Mouse (Mus musculus) forebrain, embryonic 14.5 days (tissue): Measurements from ENCODE around the gene Zfp410. TPM values are rescaled to one million over a fixed set of nuclear protein-coding genes. Genes with fewer than 3 reads are reported as not detected.

Experiments
- ATAC-seq: fragments of 200-750 bp; cut with Nextera tagmentation; 2 replicates; pipeline ENCODE4 v1.8.0; 2017; ENCODE audit warnings: mild to moderate bottlenecking, moderate library complexity
- DNase-seq: peaks from one replicate; pipeline ENCODE4 v3.0.0-alpha.2; 2015; ENCODE audit warnings: low spot score
- H3K27ac ChIP-seq: fragments of 300-500 bp; sonication (generic); 2 replicates; pipeline ENCODE4 v1.5.1; 2014; ENCODE audit warnings: low read depth, mild to moderate bottlenecking, control low read depth, low read length, moderate library complexity
- H3K27me3 ChIP-seq: fragments of 300-500 bp; sonication (generic); replicated peaks from 2 replicates; pipeline ENCODE4 v1.6.1; 2014; ENCODE audit warnings: low read length, control low read depth, mixed read lengths; ENCODE audit not compliant: control insufficient read depth, insufficient read depth
- H3K36me3 ChIP-seq: fragments of 300-500 bp; sonication (generic); 2 replicates; pipeline ENCODE4 v1.6.1; 2014; ENCODE audit warnings: low read length, control low read depth; ENCODE audit not compliant: control insufficient read depth, insufficient read depth
- H3K4me1 ChIP-seq: fragments of 300-500 bp; sonication (generic); 2 replicates; pipeline ENCODE4 v1.6.1; 2014; ENCODE audit warnings: antibody characterized with exemption, low read length, control low read depth; ENCODE audit not compliant: control insufficient read depth, insufficient read depth
- H3K4me2 ChIP-seq: fragments of 300-500 bp; sonication (generic); 2 replicates; pipeline ENCODE4 v1.6.1; 2014; ENCODE audit warnings: mild to moderate bottlenecking, control low read depth, low read length
- H3K4me3 ChIP-seq: fragments of 300-500 bp; sonication (generic); 2 replicates; pipeline ENCODE4 v1.5.1; 2014; ENCODE audit warnings: low read depth, low read length, control low read depth
- H3K9ac ChIP-seq: fragments of 300-500 bp; sonication (generic); 2 replicates; pipeline ENCODE4 v1.6.1; 2014; ENCODE audit warnings: mild to moderate bottlenecking, low read length, control low read depth, moderate library complexity
- H3K9me3 ChIP-seq: fragments of 300-500 bp; sonication (generic); replicated peaks from 2 replicates; pipeline ENCODE4 v1.6.1; 2016; ENCODE audit warnings: low read length, control low read depth, mixed read lengths; ENCODE audit not compliant: control insufficient read depth
- WGBS: fragments of 180-500 bp; shearing (Covaris S2); extraction: QIAGEN DNeasy Blood & Tissue Kit; methylation state at CpG from one replicate; pipeline ENCODE4 v1.1.7; 2014; 5-methylcytosine and 5-hydroxymethylcytosine counted together
- polyA plus RNA-seq: library from polyadenylated mRNA; unstranded; fragments of >200 nt; fragmentation: Nextera tagmentation; extraction: Ambion mirVana; gene quantifications from 2 replicates; pipeline ENCODE4 v1.2.1, GENCODE M21; 2014

Gene Zfp410
- polyA plus RNA-seq, 1 experiment from 2014 or later, result 89.6 TPM

DNA sequence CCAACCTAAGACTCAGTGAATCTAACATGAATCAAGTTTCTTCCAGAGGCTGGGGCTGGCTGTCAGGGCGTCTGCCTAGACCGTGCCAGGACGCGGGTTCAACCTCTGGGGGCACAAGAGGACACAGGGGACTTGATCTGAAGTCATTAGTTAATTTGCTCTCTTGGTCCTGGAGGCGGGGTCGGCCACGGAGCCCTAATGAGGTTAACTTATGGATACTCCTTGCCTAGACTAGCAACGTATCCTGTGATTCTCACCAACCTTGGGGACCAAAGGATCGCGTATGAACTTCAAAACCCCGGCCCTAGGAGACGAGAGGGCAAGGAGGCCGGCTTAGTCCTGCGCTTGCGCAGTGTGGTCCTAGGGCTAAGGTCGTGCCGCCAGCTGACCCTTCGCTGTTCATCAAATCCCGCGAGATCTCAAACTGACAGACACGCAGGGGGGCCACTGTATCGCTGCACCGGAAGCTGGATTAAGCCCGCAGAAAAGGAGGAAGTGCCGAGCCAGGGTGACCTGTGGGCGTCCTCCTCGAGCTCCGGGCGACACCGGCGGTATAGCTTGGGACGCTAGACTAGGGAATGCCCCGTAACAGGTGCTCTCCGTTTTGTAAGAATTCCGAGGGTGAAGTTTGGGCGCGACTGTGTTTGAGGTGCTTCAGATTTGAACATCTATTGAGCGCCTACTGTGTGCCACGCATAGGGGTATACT, 31.6 kb upstream of the Zfp410 start, which contains the start of gene Ptgr2:
Gene Ptgr2, plus strand, starts transcription at position 348 of the 708 bp plus-strand sequence.
- ATAC-seq (peak; percentile 95), DNase-seq (peak; percentile 94)
- Histone ChIP-seq H3K4me2 (peak within 1 kb of the TSS; percentile 68), H3K4me1 (peaks cover 9% of the 10 kb centered on the region), H3K9me3 (no peaks in the 10 kb centered on the region), H3K36me3 (no peaks in the 10 kb centered on the region), H3K4me3 (peak within 1 kb of the TSS; percentile 45), H3K9ac (peak within 1 kb of the TSS; percentile 55), H3K27me3 (no peaks in the 10 kb centered on the region), H3K27ac (no peak within 1 kb of the TSS)
- under 1% methylated on average over 39 of the region's 39 CpGs for WGBS

DNA sequence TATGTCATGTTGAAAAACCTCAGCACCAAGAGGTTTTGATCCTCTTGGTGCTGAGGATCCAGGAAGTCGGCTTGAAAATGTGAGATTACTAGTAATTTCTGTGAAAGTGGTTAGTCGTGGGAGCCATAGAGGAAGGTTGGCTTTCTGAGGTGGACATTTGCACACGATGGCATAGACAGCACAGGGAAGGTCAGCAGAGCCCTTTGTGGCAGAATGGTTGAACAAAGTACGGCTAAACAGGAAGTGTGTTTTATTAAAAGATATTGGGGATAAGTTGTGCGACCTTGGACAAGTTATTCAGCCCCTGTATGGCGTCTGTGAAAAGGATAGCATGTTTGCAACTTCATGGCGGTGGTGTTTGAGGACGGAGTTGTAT, 31.1 kb upstream of the Zfp410 start:
- 38% methylated on average over 8 of the region's 8 CpGs for WGBS

DNA sequence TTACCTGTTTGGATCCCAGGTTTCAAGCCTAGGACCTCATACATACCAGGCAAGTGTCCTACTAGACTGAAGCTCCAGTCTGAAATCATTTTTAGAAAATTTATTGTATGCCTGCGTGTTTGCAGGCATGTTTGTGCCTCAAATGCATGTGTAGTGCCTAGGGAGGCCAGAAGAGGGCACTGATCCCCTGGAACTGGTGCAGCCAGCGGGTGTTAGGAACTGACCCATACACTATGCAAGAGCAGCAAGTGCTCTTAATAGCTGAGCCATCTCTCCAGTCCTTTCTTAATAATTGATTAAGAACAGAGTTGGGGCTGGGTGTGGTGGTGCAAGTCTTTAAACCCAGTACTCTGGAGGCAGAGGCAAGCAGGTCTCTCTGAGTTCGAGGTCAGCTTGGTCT, 28.2 kb upstream of the Zfp410 start:
- Histone ChIP-seq H3K4me1 (peaks cover 9% of the 10 kb centered on the region), H3K4me3 (no peak overlapping the region), H3K9ac (no peak overlapping the region), H3K36me3 (peaks cover under 1% of the 10 kb centered on the region; the same call in 1 of the 2 replicates), H3K9me3 (no peaks in the 10 kb centered on the region), H3K4me2 (no peak overlapping the region), H3K27ac (no peak overlapping the region), H3K27me3 (no peaks in the 10 kb centered on the region)
- DNase-seq (no peak), ATAC-seq (no peak)
- 55% methylated on average over 3 of the region's 3 CpGs for WGBS

More for the DNA sequence above, 31.1 kb upstream of the Zfp410 start:
- peak overlapping the region; percentile 68 for H3K4me2 ChIP-seq
- 0 out of 2 replicates have a peak, but pooled peaks have one; percentile 5 for ATAC-seq
- no peaks in the 10 kb centered on the region for H3K27me3 ChIP-seq
- peak overlapping the region; percentile 55 for H3K9ac ChIP-seq
- no peaks in the 10 kb centered on the region for H3K9me3 ChIP-seq
- peaks cover 9% of the 10 kb centered on the region for H3K4me1 ChIP-seq
- peak overlapping the region; percentile 45 for H3K4me3 ChIP-seq
- no peak overlapping the region for H3K27ac ChIP-seq
- no peak for DNase-seq
- H3K36me3 ChIP-seq, result no peaks in the 10 kb centered on the region

DNA sequence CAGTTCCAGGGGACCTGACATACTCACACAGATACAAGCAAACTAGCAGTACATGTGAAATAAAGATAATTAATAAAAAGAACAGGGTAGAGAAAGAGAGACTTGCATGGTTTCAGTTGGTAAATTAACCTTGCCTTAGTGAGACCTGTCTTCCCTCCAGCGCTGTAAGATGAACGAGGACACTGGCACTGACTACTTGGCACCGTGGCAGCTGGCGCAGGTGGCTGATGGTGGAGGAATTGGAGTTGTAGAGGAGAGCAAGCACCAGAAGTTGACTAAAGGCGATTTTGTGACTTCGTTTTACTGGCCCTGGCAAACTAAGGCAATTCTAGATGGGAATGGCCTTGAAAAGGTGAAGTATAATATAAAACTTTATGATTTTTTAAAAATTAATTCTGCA, 18.8 kb upstream of the Zfp410 start:
- Histone ChIP-seq H3K9me3 (no peaks in the 10 kb centered on the region), H3K27ac (no peak overlapping the region), H3K4me3 (no peak overlapping the region), H3K36me3 (peaks cover 20% of the 10 kb centered on the region; the same call in 1 of the 2 replicates), H3K9ac (no peak overlapping the region), H3K4me2 (no peak overlapping the region), H3K4me1 (no peaks in the 10 kb centered on the region), H3K27me3 (no peaks in the 10 kb centered on the region)
- DNase-seq, result no peak
- ATAC-seq, result no peak
- 92% methylated on average over 6 of the region's 6 CpGs for WGBS

DNA sequence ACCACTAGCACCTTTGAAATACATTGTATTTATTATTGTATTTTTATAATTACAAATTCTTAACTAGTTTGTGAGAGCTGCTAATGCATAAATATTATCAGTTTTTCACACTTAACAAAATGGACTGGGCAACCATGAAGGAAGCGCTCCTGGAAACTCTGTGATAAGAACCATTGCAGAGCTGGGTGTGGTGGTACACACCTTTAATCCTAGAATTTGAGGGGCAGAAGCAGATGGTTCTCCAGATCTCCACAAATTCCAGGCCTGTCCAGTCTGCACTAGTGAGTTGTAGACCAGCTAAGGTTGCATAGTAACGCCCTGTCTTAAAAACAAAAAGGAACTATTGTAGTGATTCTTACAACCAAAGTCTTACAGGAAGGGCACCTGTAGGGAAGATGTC, 17.4 kb upstream of the Zfp410 start:
- Histone ChIP-seq H3K4me1 (no peaks in the 10 kb centered on the region), H3K27ac (no peak overlapping the region), H3K27me3 (no peaks in the 10 kb centered on the region), H3K9ac (no peak overlapping the region), H3K9me3 (no peaks in the 10 kb centered on the region), H3K4me3 (no peak overlapping the region), H3K36me3 (peaks cover 15% of the 10 kb centered on the region; the same call in 1 of the 2 replicates), H3K4me2 (no peak overlapping the region)
- 99% methylated on average over 2 of the region's 2 CpGs for WGBS
- no peak for DNase-seq
- ATAC-seq, result no peak

DNA sequence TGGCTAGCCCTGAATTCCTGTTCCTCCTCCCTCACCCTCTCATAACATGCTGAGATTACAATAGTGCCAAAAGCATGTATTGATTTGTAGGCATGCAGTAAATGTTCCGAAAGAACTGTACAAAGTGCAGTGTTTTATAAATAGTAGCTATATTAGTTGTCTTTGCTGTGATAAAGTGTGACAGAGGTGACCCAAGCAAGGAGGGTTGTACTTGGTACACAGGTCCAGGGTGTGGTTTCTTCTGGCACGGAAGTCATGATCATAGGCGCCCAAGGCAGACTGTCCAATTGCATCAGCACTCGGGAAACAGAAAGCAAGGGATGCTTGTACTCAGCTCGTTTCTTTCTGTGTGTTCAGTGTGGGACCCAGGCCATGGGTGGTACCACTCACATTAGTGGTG, 12.6 kb upstream of the Zfp410 start:
- 91% methylated on average over 5 of the region's 5 CpGs for WGBS
- Histone ChIP-seq H3K9me3 (no peaks in the 10 kb centered on the region), H3K4me1 (no peaks in the 10 kb centered on the region)

DNA sequence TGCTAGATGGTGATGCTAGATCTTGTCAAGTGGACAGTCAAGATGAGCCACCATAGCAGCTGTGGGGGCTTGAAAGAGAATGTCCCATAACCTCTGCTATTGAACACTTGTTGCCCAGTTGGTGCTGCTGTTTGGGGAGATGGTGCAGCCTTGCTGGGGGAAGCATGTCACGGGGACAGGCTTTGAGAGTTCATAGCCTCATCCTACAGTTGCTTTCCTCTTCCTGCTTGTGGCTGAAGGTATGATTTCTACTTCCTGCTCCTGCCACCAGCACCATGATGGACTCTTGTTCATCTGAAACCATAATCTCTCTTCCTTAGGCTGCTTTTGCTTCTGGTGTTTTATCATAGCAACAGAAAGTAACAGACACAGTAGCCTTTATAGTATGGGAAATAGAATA, 12.1 kb upstream of the Zfp410 start:
- H3K27me3 ChIP-seq, result no peaks in the 10 kb centered on the region
- DNase-seq, result no peak

More for the DNA sequence above, 12.6 kb upstream of the Zfp410 start:
- no peak for ATAC-seq
- Histone ChIP-seq H3K4me3 (no peak overlapping the region), H3K9ac (no peak overlapping the region), H3K27ac (no peak overlapping the region), H3K4me2 (no peak overlapping the region), H3K36me3 (0 out of 2 replicates have a peak, but pooled peaks cover 12% of the 10 kb centered on the region), H3K27me3 (no peaks in the 10 kb centered on the region)
- no peak for DNase-seq

DNA sequence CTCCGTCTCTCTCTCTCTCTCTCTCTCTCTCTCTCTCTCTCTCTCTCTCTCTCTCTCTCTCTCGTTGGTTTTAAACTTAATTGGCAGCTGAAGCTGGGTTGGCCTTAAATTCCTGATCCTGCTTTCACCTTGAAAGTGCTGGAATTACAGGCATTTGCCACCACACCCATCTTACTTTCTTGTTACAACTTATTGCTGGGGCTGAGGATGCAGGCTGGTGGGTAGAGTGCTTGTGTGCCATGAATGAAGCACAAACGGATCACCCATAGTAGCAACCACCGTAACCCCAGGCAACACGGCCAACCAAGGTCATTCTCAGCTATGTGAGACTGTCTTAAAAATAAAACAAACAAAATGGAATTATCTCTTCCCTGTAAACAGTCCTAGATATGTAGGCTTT, 5.3 kb upstream of the Zfp410 start:
- Histone ChIP-seq H3K36me3 (0 out of 2 replicates have a peak, but pooled peaks cover 4% of the 10 kb centered on the region), H3K4me2 (no peak overlapping the region), H3K9me3 (no peaks in the 10 kb centered on the region), H3K9ac (no peak overlapping the region), H3K27ac (no peak overlapping the region), H3K4me1 (0 out of 2 replicates have a peak, but pooled peaks cover 6% of the 10 kb centered on the region), H3K27me3 (no peaks in the 10 kb centered on the region), H3K4me3 (no peak overlapping the region)
- ATAC-seq, result no peak
- no peak for DNase-seq
- 87% methylated on average over 3 of the region's 5 CpGs for WGBS

More for the DNA sequence above, 12.1 kb upstream of the Zfp410 start:
- Histone ChIP-seq H3K4me1 (no peaks in the 10 kb centered on the region), H3K4me2 (no peak overlapping the region), H3K4me3 (no peak overlapping the region), H3K36me3 (0 out of 2 replicates have a peak, but pooled peaks cover 12% of the 10 kb centered on the region), H3K27ac (no peak overlapping the region), H3K9me3 (no peaks in the 10 kb centered on the region), H3K9ac (no peak overlapping the region)
- no peak for ATAC-seq
- WGBS, result 79% methylated on average over 1 of the region's 1 CpGs

DNA sequence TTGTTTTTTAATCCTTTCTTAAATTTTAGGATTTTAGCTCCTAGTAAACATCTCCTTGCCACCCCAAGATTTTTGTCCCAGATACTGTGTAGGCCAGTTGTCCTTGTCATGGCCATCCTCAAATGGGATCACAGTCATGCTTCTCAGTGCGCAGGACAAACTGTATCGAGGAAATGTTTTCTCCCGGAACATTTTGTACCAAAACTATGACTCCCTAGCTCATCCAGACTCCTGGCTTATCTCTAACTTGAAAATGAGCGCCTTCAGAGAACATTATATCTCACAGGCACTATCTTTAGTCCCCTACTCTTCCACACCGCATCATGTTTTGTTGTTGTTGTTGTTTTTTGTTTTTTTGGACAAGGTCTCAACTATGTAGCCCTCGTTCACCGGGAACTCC, 646 bp upstream of the Zfp410 start:
- peak overlapping the region; percentile 98 for H3K4me3 ChIP-seq
- WGBS, result 46% methylated on average over 7 of the region's 7 CpGs
- no peaks in the 10 kb centered on the region for H3K9me3 ChIP-seq
- DNase-seq (no peak), ATAC-seq (0 out of 2 replicates have a peak, but pooled peaks have one; percentile 2)
- H3K27ac ChIP-seq, result no peak overlapping the region
- H3K36me3 ChIP-seq, result no peaks in the 10 kb centered on the region
- peak overlapping the region; percentile 97 for H3K9ac ChIP-seq
- H3K27me3 ChIP-seq, result no peaks in the 10 kb centered on the region
- peaks cover 12% of the 10 kb centered on the region for H3K4me1 ChIP-seq
- H3K4me2 ChIP-seq, result peak overlapping the region; percentile 89
